Mouse (Mus musculus) kidney, adult 2 months (tissue): ENCODE results near the gene Uox.

ENCODE experiments used
- CTCF ChIP-seq: fragments of 200-500 bp; conservative IDR thresholded peaks from 2 replicates; pipeline ENCODE4 v1.5.1; 2011; ENCODE audit warnings: low read depth, mild to moderate bottlenecking, control low read depth, low read length, moderate library complexity, mixed read lengths; ENCODE audit not compliant: insufficient read depth, insufficient read length
- POLR2A ChIP-seq: fragments of 200-500 bp; IDR thresholded peaks from one replicate; pipeline ENCODE4 v1.6.1; 2011; ENCODE audit warnings: low read depth, low read length, control low read depth

GRCm38 (mm10) chr3:146520798-146521651 is 49.2 kb upstream of the Uox start, which contains the start of gene Rpf1:
- no peak for TF ChIP-seq POLR2A
- TF ChIP-seq CTCF: no peak
